Mouse (Mus musculus): ENCODE results near the gene Mmadhc.

The Mmadhc gene

DNA sequence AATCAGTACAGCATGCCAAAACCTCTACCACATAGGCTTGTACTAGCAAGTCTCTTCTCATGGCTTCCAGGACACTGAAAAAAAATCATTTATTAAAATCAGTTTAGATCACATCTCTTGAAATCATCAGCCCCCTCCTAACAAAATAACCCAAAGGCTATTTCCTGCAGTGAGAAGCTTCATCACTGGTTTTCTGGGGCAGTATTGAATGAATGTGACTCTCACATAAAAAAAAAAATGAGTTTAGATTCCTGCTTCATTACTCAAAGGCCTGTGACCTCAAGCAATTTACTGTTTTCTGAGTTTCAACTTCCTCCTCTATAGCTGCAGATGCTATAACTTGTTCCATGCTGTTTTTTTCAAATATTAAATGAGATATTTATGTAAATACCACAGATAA is 29.6 kb downstream of the Mmadhc start:
- no peak for ATAC-seq (ENCODE audit: insufficient number of reproducible peaks, low FRiP score, low TSS enrichment)

DNA sequence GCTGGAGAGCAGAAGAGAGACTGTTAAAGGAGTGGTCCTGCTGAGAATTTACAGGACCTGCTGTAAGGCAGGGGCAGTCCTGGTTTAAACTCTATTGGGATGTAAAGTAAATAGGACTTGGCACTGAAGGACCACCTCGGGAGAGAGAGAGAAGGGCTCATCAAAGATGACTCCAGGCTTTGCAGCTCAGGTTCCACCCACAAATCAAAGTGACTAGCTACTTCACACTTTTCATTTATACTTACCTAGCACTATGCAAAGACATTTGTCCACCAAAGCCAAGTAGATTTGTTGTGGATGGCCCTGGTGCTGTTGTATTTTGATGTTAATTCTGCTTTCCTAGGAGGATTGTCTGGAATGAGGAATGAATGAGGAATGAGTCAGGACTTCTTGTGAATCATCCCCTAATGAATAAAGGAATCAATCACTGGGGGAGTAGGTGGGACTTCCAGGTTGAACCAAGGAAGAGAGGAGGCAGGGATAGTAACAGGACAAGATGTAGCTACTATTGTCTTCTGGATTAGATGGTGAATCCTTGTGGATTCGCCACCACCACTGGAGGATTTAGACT is 31.3 kb downstream of the Mmadhc start:
- no peak for ATAC-seq (ENCODE audit: insufficient number of reproducible peaks, low FRiP score, low TSS enrichment)

DNA sequence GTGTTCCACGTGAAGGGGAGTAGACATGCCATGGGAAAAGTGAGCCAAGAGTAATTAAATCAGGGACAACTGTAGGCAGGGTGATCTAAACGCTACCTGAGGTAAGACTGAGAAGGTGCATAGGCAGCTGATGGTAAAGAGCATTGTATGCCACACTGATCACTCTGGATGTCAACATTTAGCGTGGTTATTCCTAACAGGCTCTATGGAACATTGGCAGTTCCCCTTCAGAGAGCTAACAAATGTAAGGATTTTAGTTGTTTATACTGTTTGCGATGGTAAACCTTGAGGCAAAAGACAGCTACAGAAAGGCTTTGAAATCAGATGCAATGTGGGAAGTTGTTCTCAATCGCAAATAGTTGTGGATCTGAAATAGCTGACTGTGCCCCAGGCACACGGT is 32.5 kb downstream of the Mmadhc start:
- no peak for ATAC-seq (ENCODE audit: insufficient number of reproducible peaks, low FRiP score, low TSS enrichment)

DNA sequence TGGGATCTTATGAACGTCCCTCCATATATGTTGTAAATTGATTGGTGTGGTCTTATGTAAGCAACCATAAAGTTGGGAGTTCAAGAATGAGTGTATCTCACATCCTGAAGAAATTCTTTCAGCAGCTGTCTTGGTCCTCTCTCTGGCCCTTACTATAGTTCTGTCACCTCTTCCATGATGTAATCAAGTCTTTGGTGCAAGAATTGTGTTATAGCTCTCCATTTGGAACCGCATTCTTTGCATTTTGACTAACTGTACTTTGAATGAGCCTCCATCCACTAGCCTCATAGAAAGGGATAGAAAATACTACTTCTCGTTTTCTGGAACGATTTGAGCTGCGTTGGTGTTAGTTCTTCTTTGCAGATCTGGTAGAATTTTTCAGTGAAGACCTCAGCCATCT is 41.6 kb downstream of the Mmadhc start:
- no peak for ATAC-seq (ENCODE audit: insufficient number of reproducible peaks, low FRiP score, low TSS enrichment)

DNA sequence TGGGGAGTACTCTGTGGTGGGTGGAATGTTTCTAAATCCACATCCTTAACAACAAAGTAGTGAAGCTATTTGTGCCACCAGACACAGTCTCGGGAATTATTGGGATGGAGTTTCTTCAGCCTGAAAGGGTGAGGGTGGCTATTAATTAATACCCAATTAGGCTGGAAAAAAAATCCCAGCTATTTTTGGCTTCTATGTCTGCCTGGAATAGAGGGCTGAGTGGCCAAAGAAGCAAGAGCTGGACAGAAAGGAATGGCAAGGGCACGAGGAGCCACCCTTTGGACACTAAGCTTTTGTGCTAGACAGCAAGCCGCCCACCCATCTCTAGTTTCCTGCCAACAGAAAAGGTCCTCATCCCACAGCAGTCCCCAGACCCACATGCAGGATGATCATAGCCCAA is 48.0 kb downstream of the Mmadhc start:
- no peak for ATAC-seq (ENCODE audit: insufficient number of reproducible peaks, low FRiP score, low TSS enrichment)

DNA sequence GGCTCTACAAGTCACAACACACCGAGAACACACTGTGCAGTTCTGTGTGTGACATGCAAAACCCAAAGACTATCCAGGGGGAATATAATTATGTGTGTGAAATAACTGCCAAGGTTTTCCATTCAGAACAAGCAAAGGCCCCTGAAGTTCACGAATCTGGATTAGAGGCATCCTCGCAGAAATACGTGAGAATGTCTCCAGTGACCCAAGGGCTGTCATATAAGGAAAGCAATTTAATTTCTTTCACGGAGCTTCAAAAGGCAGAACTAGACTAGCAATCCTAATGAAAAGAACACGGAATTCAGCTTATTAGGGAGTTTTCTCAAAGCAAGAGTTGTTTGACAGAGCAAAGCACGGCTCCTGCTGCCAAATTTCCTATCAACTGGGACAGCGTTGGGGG is 63.1 kb downstream of the Mmadhc start:
- ATAC-seq (ENCODE audit: insufficient number of reproducible peaks, low FRiP score, low TSS enrichment): no peak

All from cerebellum, adult (tissue).